Mouse (Mus musculus) lung, postnatal 4 days (tissue): Measurements from ENCODE around the gene Oxct2a.
"Not testable (repeated sequence)": the region's sequence is repeated elsewhere in the genome, so short reads cannot be mapped to it uniquely, and the experiment has no call there.

ENCODE experiments used
- DNase-seq, 2 experiments: peaks; one replicate each; pipeline ENCODE4 v3.0.0; 2021

Gene Oxct2a

DNA sequence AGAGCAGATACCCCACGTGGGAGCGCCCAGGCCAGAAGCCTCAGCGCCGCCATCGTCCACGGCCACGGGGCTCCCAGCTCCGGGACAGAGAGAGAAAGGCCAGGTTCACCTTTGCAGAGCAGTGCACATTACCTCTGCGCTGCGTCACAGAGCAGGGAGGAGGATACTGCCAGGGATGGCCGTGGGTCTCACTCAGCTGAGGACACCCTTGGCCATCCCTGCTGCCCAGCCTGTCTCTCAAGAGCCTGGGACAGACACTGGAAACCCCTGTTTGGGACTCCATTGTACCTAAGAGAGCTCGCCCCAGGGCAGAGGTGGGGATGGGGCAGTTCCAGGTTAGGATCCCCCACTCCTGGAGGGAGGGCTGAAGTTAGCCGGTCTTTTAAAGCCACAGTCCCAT is at the start of gene Oxct2a:
Gene Oxct2a, minus strand, starts transcription at position 101 of the 400 bp plus-strand sequence.
- no peak for DNase-seq

DNA sequence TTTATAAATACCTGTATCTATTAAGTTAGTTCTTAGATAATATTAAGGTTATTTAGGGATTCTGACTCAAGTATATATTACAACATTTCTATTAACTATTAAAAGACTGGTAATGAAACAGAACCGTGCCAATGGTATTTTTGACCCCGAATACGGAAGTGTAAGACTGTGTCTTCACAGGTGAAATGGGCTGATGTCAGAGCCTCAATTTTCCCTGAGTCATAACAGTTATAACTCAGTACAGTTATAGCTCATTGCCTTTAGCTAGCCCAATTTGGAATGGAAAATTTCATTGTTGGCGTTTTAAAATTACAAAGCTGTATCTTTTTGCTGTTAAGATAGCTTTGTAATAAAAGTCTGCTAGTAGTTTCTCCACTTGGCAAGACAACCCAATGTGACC is 40.1 kb upstream of the Oxct2a start:
- DNase-seq = no peak

DNA sequence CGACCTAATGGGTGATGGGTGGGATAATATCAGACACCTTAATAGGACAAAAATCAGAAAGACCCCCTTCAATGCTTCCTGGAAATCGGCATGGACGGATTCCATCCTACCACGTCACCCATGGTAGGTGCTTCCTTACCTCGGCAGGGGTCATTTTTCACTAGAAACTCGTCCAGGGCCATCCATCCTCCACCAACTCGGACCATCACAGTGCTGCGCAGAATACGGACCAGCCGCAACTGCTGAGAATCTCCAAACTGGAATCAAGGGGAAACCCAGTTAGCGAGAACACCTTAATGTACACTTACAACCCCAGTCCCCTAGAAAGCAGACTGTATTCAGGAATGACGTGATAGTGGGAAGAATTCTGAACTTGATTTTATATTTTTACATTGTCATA is 37.3 kb upstream of the Oxct2a start:
- DNase-seq = no peak

DNA sequence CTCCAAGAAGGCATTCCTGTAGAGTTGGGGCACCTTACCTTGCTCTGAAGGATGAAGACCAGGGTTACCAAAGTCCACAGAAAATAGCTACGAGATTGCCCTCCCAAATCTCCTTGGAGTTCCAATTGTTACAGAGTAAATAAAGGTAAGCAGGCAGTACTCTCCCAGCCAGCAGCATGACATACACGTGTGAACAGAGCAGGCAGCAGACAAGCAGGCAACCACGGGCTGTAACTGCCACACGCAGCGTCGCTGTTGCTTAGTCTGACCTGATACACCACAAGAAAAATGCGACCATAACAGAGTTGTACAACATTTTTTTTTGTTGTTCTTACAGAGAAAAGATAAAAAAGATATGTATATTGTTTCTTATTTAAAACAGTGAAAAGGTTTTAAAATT is 35.2 kb upstream of the Oxct2a start:
- no peak for DNase-seq

DNA sequence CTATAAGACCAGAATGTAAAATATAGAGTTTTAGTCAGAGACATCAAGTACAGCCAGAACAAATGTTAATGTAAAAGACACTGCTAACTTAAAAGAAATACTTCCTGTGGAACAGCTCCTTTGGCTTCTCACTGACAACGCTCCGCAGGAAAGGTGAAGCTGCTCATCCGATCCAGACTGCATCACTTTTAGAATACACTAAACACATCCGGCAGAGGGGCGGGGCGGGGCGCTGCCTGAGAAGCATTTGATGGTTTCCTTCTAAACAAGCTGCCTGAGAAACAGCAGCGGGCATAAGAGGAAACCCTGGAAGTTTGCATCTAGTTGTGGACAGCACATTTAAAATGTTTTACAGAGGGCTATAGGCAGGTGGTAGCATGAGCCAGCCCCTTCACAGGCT is 32.5 kb upstream of the Oxct2a start:
- no peak for DNase-seq

DNA sequence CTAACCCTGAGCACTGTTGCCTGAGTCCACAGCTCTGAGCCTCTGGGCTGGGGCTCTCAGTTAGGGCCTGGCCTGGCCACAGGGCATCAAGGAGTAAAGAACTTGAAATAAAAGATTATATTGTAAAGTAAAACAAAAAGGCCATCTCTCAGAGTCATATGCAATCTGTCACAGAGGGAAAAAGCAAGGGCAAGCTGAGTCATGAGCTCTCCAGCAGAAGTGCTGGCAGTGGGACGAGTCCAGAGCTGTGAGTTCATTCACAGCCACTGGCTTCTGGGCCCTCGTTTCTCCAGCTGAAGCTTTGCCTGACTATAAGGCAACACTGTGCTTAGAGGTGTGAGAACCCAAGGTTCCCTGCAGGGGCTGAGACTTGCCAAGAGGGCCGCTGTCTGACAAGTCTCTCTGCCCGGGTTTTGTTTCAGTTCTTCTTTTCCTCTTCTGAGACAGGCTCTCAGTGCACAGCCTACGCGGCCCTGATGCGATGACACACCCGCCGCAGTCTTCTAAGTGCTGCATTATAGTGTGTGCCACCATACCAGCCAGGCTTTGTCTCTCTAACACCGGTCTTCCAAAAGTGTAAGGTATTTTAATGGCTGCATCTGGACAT is 29.9 kb upstream of the Oxct2a start:
- DNase-seq = no peak

DNA sequence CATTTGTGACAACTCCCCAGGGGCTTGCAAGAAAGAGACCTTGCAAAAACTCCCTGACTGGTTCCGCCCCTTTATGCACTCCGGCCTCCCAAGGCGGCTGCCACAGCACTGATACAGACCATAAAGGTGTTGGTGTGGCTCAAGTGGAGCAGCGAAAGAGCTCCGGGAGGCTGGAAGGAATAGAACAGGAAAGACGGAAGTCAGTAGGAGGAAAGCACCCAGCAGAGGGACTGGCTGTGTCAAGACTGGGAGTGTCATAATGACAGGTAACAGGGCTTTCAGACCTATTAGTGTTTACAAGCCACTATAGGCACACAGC is 20.0 kb upstream of the Oxct2a start:
- DNase-seq = no peak

DNA sequence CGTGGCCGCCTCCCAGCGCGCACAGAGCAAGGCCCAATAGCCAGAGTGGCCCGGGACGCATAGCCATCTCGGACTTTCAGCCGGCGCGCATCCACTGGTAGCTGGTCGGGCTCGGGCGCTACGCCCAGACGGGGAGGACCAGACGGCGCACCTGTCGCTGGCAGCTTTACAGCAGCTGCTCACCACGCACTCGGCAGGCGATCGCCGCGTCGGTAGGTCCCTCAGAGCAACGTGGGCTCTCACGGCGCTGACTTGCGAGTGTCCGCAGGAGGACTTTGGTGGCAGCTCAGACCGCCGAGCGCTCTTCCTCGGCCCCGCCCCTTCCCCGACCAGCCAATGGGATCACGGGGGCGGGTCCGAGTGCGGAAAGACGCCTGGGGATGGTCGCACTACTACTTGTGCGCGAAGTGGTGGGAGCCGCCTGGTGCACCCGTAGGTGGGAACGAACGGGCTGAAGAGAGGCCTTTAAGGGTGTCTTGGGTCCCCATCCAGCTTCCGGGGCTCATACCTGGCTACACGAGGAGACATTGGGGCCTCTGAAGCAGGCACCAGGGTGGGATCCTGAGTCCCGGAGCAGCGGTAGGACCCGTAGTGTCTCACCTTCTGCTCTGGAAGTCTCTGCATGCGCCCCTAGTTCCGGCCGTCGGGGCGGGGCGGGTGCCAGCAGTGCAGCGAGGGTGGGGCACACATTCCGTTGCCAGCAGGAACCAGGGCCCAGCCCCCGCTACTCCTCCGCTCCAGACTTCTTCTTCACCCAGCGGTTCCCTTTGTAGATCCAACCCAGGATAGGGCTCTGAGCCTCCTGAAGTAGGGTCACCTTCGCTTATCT is 19.4 kb upstream of the Oxct2a start, which contains the start of gene Bmp8a:
Gene Bmp8a, minus strand, starts transcription at position 611 of the 829 bp plus-strand sequence.
- DNase-seq = peak; percentile 79 to 84

DNA sequence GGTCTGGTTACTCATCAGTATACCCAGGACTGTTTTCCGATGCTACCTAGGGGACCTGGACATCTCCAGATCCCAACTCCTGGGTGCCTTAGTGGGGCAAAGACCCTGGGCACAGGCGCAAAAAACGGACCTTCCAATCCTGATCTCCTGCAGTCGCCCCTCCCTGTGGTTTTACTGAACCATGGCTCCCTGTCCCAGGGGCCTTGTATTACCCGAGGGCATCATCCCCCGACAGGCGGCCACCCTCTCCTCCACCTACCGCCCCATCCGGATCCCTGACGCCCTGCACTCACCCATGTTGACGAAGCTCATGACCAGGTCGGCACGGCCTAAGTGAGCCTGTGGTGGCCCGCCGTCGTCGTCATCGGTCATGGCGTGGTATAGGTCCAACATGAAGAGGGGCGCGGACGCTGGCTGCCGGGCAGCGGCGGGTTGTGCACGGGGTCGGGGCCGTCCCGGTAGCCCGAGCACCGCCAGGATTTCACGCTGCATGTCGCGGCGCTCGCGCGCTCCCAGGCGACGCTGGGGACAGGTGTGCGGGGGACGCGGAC is 18.7 kb upstream of the Oxct2a start:
- DNase-seq = no peak

DNA sequence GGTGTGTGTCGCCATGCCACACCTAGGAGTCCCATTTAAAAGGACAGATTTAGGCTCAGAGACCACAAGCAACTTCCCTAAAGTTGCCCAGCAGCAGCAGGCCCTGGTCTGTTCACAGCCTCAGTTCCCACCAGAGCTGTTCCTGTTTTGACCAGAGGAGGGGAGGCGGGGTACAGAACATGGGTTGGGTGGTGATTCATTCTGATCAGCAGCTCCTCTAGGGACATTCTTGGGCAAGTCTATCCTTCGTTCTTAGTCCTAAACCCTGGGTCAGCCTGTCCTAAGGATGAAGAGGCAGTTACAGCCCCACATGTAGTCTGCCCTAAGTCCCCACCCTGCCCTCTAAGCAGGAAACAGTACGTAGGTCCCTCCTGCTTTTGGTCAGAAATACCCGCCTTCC is 16.8 kb upstream of the Oxct2a start:
- DNase-seq = no peak

DNA sequence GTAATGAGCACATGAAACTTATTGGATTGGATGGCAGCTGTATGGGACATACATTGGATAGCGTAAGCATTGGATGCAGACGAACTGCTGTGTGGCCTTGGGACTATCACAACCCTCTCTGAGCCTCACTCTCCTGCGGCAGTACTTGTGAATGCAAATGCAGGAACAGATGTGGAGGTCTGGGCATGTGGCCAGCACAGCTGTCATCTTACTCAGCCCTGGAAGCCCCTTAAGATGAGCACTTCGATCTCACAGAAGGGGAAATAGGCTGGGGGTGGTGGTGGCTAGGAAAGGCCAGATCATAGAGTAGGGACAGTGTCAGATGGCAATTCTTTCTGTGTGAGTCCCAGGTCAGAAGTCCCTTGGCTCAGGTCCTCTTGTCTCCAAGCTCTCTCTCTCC is 14.3 kb upstream of the Oxct2a start:
- DNase-seq = no peak

DNA sequence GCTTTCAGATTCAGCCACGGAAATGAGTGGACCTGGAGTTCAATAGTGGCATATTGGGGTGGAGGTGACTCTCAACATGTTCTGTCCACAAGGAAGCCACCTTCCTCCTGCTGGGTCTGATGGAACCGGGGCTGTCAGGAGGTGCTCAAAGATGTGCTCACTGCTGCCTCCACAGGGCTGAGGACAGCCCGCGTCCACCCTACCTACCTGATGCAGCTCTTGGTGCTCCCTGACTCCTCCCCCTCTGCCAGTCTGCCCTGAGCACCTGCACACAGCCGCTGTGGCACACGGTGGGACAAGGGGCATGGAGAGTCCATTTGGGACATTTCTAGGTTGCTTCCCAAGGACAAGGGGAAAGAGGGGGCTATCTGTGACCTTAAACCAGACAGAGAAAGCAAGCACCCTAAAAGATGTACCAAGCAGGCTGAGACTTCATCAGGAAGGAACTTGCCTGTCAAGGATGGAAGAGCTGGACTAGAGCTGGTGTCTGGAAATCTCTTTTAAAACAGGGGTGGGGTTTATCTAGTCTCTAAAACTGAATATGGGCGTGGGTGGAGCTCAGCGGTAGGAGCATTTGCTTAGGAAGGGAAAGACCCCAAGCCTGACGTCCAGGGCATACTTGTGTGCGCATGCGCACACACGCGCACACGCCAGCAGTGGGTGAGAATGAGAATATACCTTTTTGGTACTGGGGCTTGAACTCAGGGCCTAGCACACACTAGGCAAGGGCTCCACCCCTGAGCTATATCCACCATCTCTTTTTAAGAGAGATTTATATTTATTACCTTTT is 12.6 kb upstream of the Oxct2a start:
- DNase-seq = no peak

DNA sequence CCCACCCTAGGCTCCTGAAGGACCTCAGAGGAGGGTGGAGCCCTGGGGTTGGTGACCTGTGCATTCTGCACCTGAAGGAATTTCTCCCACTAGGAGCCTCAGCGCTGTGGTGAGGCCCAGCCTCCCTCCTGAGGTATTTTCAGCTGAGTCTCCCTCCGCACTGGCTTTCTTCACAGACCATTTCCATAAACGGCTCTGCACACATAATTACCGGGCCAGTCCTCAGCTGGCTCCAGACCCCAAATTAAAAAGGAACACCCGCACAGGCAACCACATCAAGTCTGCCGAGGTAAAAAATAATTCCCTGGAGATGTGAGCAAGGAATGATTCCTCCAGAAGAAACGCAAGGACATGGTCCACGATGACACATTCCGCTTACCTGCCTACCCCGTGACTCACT is 11.8 kb upstream of the Oxct2a start:
- not testable (repeated sequence) for DNase-seq

DNA sequence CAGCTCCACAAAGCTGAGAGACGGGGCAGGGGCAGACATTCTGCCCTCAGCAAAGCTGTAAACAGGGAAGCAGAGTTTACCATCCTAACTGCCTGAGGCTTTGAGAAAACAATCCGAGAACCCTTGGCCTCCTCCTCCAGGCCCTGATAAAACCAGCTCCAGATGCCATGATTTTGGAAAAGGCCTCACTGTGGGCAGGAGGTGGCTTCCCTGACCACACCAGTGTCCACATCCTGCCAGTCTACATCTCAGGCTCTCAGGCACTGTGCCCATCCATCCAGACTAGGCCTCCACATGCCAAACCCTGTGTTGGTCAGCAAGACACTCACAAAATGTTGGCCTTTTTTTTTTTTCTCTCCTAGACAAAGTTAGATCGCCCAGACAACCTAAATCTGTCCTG is 10.7 kb upstream of the Oxct2a start:
- no peak for DNase-seq

DNA sequence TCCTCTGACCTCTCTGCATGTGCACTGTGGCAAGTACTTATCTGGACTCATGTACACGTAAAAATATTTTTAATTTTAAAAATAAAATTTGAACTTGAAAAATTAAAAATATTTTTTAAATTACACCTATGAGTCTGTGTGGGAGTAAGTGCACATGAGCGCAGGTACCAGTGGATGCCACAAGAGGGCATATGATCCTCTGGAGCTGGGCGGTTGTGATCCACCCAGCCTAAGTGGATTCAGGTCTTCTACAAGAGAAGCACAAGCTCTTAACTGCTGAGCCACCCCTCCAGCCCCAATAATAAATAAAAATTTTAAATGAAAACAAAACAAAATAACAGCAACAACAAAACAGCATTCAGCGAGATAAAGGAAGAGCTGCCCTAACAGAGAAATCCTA is 9.7 kb upstream of the Oxct2a start:
- DNase-seq = no peak

DNA sequence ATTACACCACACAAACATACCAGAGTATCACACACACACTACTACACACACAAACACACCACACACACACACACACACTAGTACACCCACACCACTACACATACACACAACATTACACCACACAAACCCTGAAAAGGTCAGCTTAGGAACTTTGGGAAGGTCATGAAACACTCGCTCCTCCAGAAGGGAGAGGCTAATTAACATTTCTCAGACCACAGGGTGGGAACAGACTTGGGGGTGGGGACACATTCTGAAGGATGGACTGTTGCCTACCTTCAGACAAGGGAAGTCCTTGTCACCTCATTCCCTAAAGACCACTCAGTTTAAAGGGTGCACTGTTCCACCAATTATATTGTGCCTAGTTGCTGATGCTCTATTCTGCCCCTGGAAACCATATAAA is 8.5 kb upstream of the Oxct2a start:
- DNase-seq = not testable (repeated sequence)

DNA sequence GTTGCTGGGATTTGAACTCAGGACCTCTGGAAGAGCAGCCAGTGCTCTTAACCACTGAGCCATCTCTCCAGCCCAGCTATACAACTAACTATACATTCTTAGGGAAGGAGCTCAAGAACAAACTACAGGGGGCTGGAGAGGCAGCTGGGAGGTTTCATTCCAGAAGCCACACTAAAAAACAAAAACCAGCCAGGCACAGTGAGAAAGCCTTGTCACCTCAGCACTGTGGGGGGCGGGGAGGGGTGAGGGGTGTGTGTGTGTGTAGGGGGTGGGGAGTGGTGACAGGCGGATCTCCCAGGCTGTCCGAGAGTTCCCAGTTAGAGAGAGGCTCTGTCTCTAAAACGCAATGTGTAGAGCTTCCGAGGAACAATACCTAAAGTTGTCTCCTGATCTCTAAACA is 7.9 kb upstream of the Oxct2a start:
- DNase-seq = no peak

DNA sequence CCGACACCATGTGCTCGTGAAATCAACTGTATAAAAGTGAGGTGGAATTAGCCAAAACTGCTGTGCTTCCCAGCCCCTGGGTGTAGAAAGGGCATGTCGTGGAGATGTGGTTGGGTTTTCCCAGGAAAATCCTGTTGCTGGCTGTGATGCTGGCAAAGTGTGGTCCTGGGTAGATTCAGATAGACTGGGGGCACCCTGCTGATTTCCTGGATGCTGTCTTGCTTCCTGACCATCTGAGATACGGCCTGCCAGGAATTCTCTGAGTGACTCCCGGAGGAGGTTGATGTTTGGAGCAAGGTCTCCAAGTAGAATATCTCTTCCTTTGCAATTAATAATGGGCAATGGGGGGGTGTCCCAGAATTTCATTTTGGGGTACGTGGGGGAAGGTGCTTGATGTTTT is 5.5 kb upstream of the Oxct2a start:
- no peak for DNase-seq

DNA sequence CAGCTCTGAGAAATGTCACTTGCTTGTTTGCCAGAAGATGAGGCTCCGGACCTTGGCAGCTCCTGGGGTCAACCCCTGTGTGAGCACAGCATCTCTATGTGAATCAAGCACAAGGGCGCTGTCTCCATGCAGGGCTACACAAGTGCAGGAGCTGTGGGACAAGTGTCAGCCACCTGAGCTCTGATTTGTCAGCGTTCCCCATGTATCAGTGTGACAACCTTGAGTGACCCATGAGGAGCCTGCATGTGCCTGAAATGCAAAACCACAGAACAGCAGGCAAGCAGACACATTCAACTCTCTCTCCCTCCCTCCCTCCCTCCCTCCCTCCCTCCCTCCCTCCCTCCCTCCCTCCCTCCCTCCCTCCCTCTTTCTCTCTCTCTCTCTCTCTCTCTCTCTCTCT is 4.2 kb upstream of the Oxct2a start:
- no peak for DNase-seq

DNA sequence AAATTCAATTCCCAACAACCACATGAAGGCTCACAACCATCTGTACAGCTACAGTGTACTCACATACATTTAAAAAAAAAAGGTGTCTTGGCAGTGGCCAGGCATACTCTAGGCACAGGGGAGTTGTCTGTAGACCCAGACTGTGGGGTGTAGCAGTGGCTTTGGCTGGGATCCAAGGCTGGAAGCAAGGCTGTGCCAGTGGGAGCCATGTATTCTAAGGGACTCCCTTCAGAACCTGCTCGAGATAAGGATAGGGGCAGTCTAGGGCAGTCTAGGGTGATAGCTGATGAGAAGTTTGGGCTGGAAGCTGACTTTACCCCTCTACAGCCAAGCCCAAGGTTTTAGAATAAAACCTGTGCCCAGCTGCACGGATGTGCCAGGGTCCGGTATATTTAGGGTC is 2.7 kb upstream of the Oxct2a start:
- DNase-seq = no peak

DNA sequence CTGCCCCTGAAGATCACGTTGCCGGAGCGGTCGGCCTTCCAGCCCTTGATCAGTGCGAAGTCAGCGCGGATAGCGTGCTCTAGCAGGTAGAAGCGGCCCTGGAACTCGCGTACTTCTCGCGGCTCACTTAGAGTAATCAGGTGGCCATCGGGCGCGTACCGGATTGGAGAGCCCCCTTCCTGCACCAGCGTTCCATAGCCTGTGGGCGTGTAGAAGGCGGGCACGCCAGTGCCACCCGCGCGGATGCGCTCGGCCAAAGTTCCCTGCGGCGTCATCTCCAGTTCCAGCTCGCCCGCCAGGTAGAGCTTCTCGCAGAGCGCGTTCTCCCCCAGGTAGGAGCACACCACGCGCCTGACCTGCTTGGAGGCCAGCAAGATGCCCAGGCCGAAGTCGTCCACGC is 524 bp downstream of the Oxct2a start:
- DNase-seq = not testable (repeated sequence)

DNA sequence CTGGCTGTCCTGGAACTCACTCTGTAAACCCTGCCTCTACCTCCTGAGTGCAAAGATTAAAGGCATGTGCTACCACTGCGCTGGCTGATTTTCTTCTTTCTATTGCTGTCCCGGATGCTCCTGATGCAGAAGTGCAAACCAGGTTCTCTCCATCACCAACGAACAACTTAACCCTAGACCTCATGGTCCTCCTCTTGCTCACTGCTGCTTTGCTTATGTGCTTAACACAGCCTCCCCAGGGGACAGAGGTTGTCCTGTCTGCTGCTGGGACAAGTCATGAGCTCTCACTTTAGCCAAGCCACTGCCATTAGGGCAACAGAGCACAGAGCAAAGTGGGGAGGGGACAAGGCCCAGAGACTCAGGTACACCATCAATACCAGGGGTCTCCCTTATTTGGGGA is 8.9 kb downstream of the Oxct2a start:
- no peak for DNase-seq

DNA sequence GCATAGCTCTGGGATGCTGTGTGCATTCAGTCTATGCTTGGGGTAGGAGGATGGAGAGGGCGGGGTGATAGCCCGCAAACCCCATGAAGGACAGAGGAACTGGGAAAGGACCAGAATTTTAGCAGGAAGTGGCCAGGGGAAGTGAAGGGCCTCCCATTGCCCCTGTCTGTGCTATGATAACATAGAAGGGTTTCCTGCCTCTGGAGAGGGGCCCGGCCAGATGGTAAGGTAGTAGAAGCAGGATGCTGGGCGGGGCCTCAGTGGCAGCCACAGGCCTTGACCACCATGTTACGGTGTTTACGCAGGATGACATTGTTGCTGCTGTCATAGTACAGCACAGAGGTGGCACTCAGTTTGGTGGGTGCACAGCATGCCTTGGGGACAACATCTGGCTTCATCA is 10.4 kb downstream of the Oxct2a start:
- DNase-seq = peak in 1 of 2 experiments; percentile 43

DNA sequence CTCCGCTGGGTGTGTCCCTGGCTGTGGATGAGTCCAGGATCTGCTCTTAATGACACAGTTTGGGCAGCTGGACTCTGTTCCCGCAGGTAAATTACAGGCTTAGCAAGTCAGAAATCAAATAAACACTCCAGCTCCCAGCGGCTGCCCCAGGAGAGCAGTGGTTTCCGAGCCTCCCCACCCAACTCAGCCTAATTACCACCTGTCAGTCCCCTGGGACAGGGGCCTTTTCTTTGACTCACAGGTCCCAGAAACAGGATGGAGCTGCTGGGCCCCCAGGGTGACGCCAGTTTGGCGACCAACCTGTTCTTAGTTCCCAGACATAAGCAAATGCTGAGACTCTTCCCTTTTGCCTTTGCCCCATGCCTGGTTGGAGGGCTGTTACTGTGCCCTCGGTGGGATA is 11.6 kb downstream of the Oxct2a start:
- DNase-seq = no peak
